Mouse (Mus musculus): ENCODE results near the gene Ppp4r1. TPM values are rescaled to one million over a fixed set of nuclear protein-coding genes. Genes with fewer than 3 reads are reported as not detected.

The Ppp4r1 gene
- polyA plus RNA-seq, 2 experiments, result 43.7 to 67.6 TPM

- peaks cover 14% of the 10 kb centered on the region for H3K4me1 ChIP-seq (ENCODE audit: control insufficient read depth, insufficient read depth, low read length)
- no peak overlapping the region for H3K4me2 ChIP-seq (replicated peaks; ENCODE audit: low read depth, low read length, severe bottlenecking)
- no peak for DNase-seq (ENCODE audit: low spot score)
- no peaks in the 10 kb centered on the region for H3K36me3 ChIP-seq (ENCODE audit: control insufficient read depth, insufficient read depth, low read length)
- H3K9me3 ChIP-seq (ENCODE audit: control insufficient read depth, low read length), result no peaks in the 10 kb centered on the region
- no peak overlapping the region for H3K4me3 ChIP-seq (replicated peaks; ENCODE audit: low read length)
- WGBS, result 64% methylated on average over 4 of the region's 4 CpGs
- no peak for ATAC-seq (ENCODE audit: low FRiP score, low read depth)
- no peak for TF ChIP-seq POLR2A (IDR thresholded peaks at IDR 0.05; ENCODE audit: borderline replicate concordance, extremely low read depth, insufficient read depth, insufficient read length)
- no peak overlapping the region for H3K27ac ChIP-seq (replicated peaks; ENCODE audit: low read depth, low read length)
- no peaks in the 10 kb centered on the region for H3K27me3 ChIP-seq (ENCODE audit: control insufficient read depth, insufficient read depth, low read length)
- no peak overlapping the region for H3K9ac ChIP-seq (ENCODE audit: low read depth, low read length, severe bottlenecking)
Observed at GRCm38 (mm10) chr17:65773617-65774016, 8.8 kb upstream of the Ppp4r1 start.

- no peaks in the 10 kb centered on the region for H3K36me3 ChIP-seq (ENCODE audit: control insufficient read depth, insufficient read depth, low read length)
- no peaks in the 10 kb centered on the region for H3K9me3 ChIP-seq (ENCODE audit: control insufficient read depth, low read length)
- DNase-seq (ENCODE audit: low spot score) (no peak), ATAC-seq (ENCODE audit: low FRiP score, low read depth) (no peak)
- H3K9ac ChIP-seq (ENCODE audit: low read depth, low read length, severe bottlenecking), result no peak overlapping the region
- TF ChIP-seq POLR2A (IDR thresholded peaks at IDR 0.05; ENCODE audit: borderline replicate concordance, extremely low read depth, insufficient read depth, insufficient read length), result no peak
- no peak overlapping the region for H3K4me2 ChIP-seq (replicated peaks; ENCODE audit: low read depth, low read length, severe bottlenecking)
- H3K27ac ChIP-seq (replicated peaks; ENCODE audit: low read depth, low read length), result no peak overlapping the region
- no peak overlapping the region for H3K4me3 ChIP-seq (replicated peaks; ENCODE audit: low read length)
- H3K27me3 ChIP-seq (ENCODE audit: control insufficient read depth, insufficient read depth, low read length), result no peaks in the 10 kb centered on the region
- peaks cover 14% of the 10 kb centered on the region for H3K4me1 ChIP-seq (ENCODE audit: control insufficient read depth, insufficient read depth, low read length)
- 42% methylated on average over 7 of the region's 7 CpGs for WGBS
Observed at GRCm38 (mm10) chr17:65774439-65774838, 7.9 kb upstream of the Ppp4r1 start.

GRCm38 (mm10) chr17:65776228-65776627, 6.1 kb upstream of the Ppp4r1 start:
- Histone ChIP-seq H3K27me3 (ENCODE audit: control insufficient read depth, insufficient read depth, low read length) (no peaks in the 10 kb centered on the region), H3K9me3 (ENCODE audit: control insufficient read depth, low read length) (no peaks in the 10 kb centered on the region), H3K4me2 (replicated peaks; ENCODE audit: low read depth, low read length, severe bottlenecking) (no peak overlapping the region), H3K9ac (ENCODE audit: low read depth, low read length, severe bottlenecking) (no peak overlapping the region), H3K4me1 (ENCODE audit: control insufficient read depth, insufficient read depth, low read length) (peaks cover 7% of the 10 kb centered on the region), H3K36me3 (ENCODE audit: control insufficient read depth, insufficient read depth, low read length) (no peaks in the 10 kb centered on the region), H3K27ac (replicated peaks; ENCODE audit: low read depth, low read length) (no peak overlapping the region), H3K4me3 (replicated peaks; ENCODE audit: low read length) (no peak overlapping the region)
- no peak for TF ChIP-seq POLR2A (IDR thresholded peaks at IDR 0.05; ENCODE audit: borderline replicate concordance, extremely low read depth, insufficient read depth, insufficient read length)
- WGBS, result 73% methylated on average over 1 of the region's 1 CpGs
- DNase-seq (ENCODE audit: low spot score) (no peak), ATAC-seq (ENCODE audit: low FRiP score, low read depth) (no peak)

GRCm38 (mm10) chr17:65777461-65777860, 4.9 kb upstream of the Ppp4r1 start:
- peaks cover 9% of the 10 kb centered on the region for H3K4me1 ChIP-seq (ENCODE audit: control insufficient read depth, insufficient read depth, low read length)

GRCm38 (mm10) chr17:65780970-65781369, 1.4 kb upstream of the Ppp4r1 start:
- Histone ChIP-seq H3K9me3 (ENCODE audit: control insufficient read depth, low read length) (no peaks in the 10 kb centered on the region), H3K4me2 (replicated peaks; ENCODE audit: low read depth, low read length, severe bottlenecking) (no peak overlapping the region), H3K9ac (ENCODE audit: low read depth, low read length, severe bottlenecking) (no peak overlapping the region), H3K27me3 (ENCODE audit: control insufficient read depth, insufficient read depth, low read length) (no peaks in the 10 kb centered on the region), H3K4me1 (ENCODE audit: control insufficient read depth, insufficient read depth, low read length) (peaks cover 13% of the 10 kb centered on the region), H3K36me3 (ENCODE audit: control insufficient read depth, insufficient read depth, low read length) (no peaks in the 10 kb centered on the region), H3K4me3 (replicated peaks; ENCODE audit: low read length) (no peak overlapping the region), H3K27ac (replicated peaks; ENCODE audit: low read depth, low read length) (no peak overlapping the region)
- no peak for DNase-seq (ENCODE audit: low spot score)
- no peak for TF ChIP-seq POLR2A (IDR thresholded peaks at IDR 0.05; ENCODE audit: borderline replicate concordance, extremely low read depth, insufficient read depth, insufficient read length)
- WGBS, result 90% methylated on average over 2 of the region's 2 CpGs
- ATAC-seq (ENCODE audit: low FRiP score, low read depth), result no peak

More at GRCm38 (mm10) chr17:65777461-65777860, 4.9 kb upstream of the Ppp4r1 start:
- Histone ChIP-seq H3K9me3 (ENCODE audit: control insufficient read depth, low read length) (no peaks in the 10 kb centered on the region), H3K36me3 (ENCODE audit: control insufficient read depth, insufficient read depth, low read length) (no peaks in the 10 kb centered on the region), H3K4me3 (replicated peaks; ENCODE audit: low read length) (no peak overlapping the region), H3K4me2 (replicated peaks; ENCODE audit: low read depth, low read length, severe bottlenecking) (no peak overlapping the region), H3K27ac (replicated peaks; ENCODE audit: low read depth, low read length) (no peak overlapping the region), H3K9ac (ENCODE audit: low read depth, low read length, severe bottlenecking) (no peak overlapping the region), H3K27me3 (ENCODE audit: control insufficient read depth, insufficient read depth, low read length) (no peaks in the 10 kb centered on the region)
- ATAC-seq (ENCODE audit: low FRiP score, low read depth) (no peak), DNase-seq (ENCODE audit: low spot score) (no peak)
- TF ChIP-seq POLR2A (IDR thresholded peaks at IDR 0.05; ENCODE audit: borderline replicate concordance, extremely low read depth, insufficient read depth, insufficient read length), result no peak
- WGBS, result 88% methylated on average over 4 of the region's 4 CpGs

All from limb, embryonic 14.5 days (tissue).